Mouse (Mus musculus) frontal cortex, adult (tissue): ENCODE data around the gene Atp5g2.
"Not testable (repeated sequence)": the region's sequence is repeated elsewhere in the genome, so short reads cannot be mapped to it uniquely, and the experiment has no call there.

Experiments used
- ATAC-seq: cut with Nextera tagmentation; 2 replicates; pipeline ENCODE4 v1.9.2; 2017; ENCODE audit warnings: mild to moderate bottlenecking, moderate library complexity, mixed read lengths; ENCODE audit not compliant: low TSS enrichment

Atp5g2 gene

DNA sequence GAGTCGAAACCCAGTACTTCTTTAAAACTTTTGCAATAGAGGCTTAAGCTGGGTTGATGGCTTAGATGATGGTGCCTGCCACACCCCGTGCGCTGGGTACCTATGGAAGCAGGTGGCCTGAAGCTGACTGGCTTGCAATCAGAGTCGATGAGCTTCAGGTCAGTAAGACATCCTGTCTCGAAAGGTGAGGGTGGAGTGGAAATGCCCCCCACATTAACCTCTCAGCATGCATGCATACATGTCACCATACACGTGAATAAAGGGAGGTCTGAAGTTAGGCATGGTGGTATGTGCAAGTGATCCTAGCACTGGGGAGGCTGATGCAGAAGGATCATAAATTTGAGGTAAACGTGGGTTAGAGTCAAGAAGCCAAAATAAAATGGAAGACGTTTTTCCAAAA is 2.6 kb downstream of the Atp5g2 start:
- no peak for ATAC-seq

DNA sequence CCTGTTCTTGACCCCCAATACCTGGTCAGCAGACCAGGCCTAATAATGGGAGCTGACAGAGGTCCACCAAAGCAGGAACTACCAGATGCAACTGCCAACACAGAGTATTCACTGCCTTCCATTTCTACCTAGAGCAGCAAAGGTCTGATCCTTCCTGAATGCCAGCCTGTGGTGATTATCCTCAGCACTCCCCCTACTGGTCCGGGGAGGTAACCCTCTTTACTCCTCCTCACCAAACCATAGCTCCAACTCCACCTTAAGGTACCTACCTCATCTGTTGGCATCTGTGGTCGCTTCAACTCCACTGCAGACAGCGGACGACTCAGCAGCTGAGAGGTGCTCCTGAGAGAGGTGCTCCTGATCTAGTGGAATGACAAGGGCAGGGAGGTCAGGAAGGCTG is 6.7 kb downstream of the Atp5g2 start:
- peak; percentile 71 for ATAC-seq

DNA sequence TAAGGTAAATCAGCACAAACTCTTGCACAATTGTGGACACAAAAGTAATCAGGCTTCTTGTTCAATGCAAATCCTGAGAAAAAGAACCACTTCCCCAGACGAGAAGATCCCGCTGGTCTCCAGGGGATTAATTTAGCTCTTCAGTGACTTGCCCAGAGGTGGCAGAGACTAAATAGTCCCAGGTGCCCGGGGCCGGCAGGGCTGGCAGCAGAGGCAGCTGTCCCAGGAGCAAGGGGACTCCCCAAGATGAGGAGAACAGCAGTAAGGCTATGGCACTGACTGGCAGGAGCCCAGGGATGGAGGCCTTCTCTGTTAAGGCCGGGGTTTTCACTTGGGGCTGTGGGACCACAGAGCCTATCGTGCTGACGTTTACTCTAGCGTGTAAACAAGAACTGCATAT is 8.3 kb downstream of the Atp5g2 start:
- ATAC-seq: no peak

GRCm38 (mm10) chr15:102662601-102663000 is 9.6 kb downstream of the Atp5g2 start:
- ATAC-seq: not testable (repeated sequence)

DNA sequence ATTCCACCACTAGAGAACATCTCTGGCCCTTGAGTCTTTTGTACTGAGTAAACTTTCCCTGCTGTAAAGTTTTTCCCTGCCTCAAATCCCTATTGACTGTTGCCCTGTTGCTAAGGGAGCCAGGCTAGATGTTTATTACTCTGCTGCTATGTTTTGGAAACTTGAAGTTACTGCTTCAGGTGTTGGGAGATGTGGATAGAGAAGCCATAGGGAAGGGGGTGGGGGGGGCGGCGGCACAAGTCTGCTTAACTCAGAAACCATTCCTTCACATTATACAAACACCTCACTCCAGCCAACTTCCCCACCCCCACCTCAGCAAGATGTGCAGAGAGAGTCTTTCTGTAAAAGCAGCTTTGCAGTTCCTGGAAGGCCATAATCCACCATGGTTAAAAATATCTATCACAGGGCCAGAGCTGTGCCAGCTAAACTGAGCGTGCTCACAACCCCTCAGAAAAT is 14.2 kb downstream of the Atp5g2 start:
- ATAC-seq: peak; percentile 66

DNA sequence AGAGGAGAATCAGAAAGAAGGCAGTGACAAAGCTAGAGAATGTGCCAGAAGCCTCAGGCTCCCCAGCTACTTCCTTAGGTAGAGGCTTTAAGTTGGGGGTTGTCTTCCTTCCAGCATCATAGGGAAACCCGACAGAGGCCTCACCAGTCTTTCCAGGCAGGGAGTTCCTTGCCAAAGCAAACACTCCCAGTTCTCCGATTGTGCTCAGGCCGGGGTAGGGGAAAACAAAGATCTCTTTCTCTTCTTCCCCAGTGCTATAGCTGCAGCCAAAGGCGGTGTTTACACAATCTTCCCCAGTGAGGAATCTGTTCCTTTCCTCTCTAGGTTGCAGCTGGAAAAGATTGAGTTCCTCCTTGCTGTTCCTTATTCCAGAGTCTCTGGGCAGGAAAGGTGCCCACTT is 15.5 kb downstream of the Atp5g2 start:
- peak; percentile 53 for ATAC-seq

DNA sequence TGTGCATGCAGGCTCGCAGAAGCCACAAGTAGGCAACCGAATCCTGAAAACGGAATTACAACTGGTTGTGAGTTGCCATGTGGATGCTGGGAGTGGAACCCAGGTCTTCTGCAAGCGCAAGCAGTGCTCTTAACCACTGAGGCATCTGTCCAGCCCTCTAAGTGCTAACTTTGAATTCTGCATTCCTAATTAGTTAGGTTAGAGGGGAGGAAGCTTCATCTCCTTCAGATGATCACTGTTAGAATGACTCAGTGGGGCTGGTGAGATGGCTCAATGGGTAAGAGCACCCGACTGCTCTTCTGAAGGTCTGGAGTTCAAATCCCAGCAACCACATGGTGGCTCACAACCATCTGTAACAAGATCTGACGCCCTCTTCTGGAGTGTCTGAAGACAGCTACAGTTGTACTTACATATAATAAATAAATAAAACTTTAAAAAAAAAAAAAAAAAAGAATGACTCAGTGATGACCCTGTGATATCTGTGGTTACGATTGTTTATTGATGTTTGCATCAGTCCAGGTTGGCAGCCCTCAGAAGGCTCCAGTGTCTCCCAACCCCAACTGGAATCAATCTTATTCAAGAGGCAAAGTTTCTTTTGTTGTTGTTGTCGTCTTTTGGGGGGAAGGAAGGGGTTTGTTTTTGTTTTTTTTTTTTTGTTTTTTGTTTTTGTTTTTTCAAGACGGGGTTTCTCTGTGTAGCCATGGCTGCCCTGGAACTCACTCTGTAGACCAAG is 20.1 kb downstream of the Atp5g2 start:
- ATAC-seq: not testable (repeated sequence)

DNA sequence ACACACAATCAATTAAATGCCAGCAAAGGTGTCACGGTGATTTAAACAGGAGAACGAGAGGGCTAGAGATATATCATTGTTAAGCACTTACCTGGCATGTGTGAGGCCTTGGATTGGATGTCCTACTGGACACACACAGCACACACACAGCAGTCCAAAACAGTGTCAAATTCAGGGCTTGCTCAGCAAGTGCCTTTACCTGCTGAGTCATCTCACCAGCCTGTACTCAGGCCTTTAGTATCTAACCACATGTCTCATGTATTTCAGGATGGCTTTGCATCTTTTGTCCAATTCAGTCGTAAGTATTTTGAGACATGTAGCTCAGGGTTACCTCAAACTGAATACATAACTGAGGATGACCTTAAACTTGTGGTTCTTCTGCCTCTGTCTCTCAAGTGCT is 21.0 kb downstream of the Atp5g2 start:
- ATAC-seq: no peak

- ATAC-seq: peak; percentile 88
Observed at GRCm38 (mm10) chr15:102635817-102636216, 36.3 kb downstream of the Atp5g2 start.

- ATAC-seq: no peak
Observed at GRCm38 (mm10) chr15:102634684-102635083, 37.5 kb downstream of the Atp5g2 start.

DNA sequence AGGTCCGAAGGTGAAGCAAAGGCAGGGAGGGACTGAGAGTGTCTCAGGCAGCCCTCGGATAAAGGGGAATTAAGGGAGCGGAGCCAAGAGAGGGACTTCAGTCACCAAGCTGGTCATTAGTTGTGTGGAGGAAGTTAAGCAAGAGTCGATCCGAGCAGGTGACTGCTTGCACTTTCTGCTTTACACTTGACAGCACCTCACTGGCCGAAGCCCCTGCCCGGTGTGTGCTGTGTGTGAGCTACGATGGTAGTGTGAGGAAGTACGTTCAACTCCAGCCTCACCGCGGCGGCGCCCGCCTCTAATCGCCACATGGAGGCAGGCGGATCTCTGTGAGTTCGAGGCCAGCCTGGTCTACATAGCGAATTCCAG is 46.5 kb downstream of the Atp5g2 start:
- ATAC-seq: no peak

- peak; percentile 97 for ATAC-seq
Observed at GRCm38 (mm10) chr15:102624970-102625686, 47.0 kb downstream of the Atp5g2 start, which contains the start of the genes Gm28047 and Atf7. Gene Gm28047, minus strand, starts transcription at chr15:102625067. Gene Atf7, minus strand, starts transcription at chr15:102625464.

GRCm38 (mm10) chr15:102624291-102624969 is 47.7 kb downstream of the Atp5g2 start:
- 0 out of 2 replicates have a peak, but pooled peaks have one; percentile 10 for ATAC-seq

GRCm38 (mm10) chr15:102623121-102623520 is 49.0 kb downstream of the Atp5g2 start:
- no peak for ATAC-seq

GRCm38 (mm10) chr15:102622536-102622935 is 49.6 kb downstream of the Atp5g2 start:
- no peak for ATAC-seq

GRCm38 (mm10) chr15:102620765-102621164 is 51.4 kb downstream of the Atp5g2 start:
- no peak for ATAC-seq

DNA sequence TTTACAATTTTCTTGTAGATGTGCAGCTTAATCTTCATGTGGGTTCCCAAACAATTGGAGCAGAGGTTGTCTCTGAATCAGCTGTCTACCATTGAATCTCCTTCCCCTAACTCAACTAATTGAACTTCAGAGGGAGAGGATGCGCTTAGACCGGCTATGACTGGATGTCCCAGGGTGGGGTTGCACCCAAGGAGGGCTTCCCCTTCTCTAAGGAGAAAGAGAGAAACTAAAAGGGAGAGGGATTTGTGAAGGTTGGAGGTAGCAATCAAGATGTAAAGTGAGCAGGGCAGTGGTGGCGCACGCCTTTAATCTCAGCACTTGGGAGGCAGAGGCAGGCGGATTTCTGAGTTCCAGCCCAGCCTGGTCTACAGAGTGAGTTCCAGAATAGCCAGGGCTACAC is 52.7 kb downstream of the Atp5g2 start:
- no peak for ATAC-seq

GRCm38 (mm10) chr15:102617654-102618053 is 54.5 kb downstream of the Atp5g2 start:
- no peak for ATAC-seq

- no peak for ATAC-seq
Observed at GRCm38 (mm10) chr15:102616174-102616573, 56.0 kb downstream of the Atp5g2 start.

- no peak for ATAC-seq
Observed at GRCm38 (mm10) chr15:102614224-102614623, 57.9 kb downstream of the Atp5g2 start.

GRCm38 (mm10) chr15:102612966-102613365 is 59.2 kb downstream of the Atp5g2 start:
- no peak for ATAC-seq
